Mouse (Mus musculus) erythroblast, embryonic 14.5 days (primary cell): ENCODE results near the gene BC005624.
"Not testable (repeated sequence)": the region's sequence is repeated elsewhere in the genome, so short reads cannot be mapped to it uniquely, and the experiment has no call there.

Experiments
- GATA1 ChIP-seq: IDR thresholded peaks from 2 replicates; pipeline ENCODE4 v1.6.1; 2012; ENCODE audit warnings: low read length, inconsistent platforms, mixed read lengths
- TAL1 ChIP-seq: IDR thresholded peaks from 3 replicates; pipeline ENCODE4 v1.6.1; 2012; ENCODE audit warnings: low read length, inconsistent platforms, mixed read lengths

GRCm38 (mm10) chr2:30930846-30931245 is 51.2 kb downstream of the BC005624 start:
- TF ChIP-seq GATA1, TAL1: not testable (repeated sequence)
